Mouse (Mus musculus) testis, adult 2 months (tissue): ENCODE measurements around the gene Tubb3.

ENCODE experiments used
- CTCF ChIP-seq: fragments of 200-500 bp; IDR thresholded peaks from 2 replicates; pipeline ENCODE4 v1.5.1; 2012; ENCODE audit warnings: low read depth, mild to moderate bottlenecking, inconsistent platforms, low read length, moderate library complexity; ENCODE audit not compliant: control insufficient read depth, insufficient read depth, insufficient replicate concordance
- POLR2A ChIP-seq: fragments of 200-500 bp; IDR thresholded peaks from 2 replicates; pipeline ENCODE4 v1.6.1; 2012; ENCODE audit warnings: low read depth, mild to moderate bottlenecking, inconsistent platforms, low read length, moderate library complexity; ENCODE audit not compliant: control insufficient read depth

DNA sequence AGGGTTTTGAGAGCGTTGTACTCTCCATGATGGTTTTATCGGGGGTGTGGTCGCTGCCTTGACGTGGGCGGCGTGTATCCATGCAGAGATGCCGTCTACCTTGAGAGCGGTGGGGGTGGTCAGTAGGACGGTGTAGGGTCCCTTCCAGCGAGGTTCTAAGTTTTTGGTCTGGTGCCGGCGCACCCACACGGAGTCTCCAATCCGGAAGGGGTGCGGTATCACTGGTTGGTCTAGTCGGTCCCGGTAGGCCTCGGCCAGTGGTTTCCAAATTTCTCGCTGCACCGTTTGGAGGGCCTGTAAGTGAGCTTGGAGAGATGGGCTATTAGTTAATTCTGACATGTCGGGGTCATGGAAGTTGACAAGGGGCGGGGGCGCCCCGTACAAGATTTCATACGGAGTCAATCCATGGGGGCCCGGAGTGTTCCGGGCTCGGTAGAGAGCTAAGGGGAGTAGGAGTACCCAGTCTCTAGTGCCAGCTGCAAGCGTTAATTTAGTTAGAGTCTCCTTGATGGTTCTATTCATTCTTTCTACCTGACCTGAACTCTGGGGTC, 17.2 kb downstream of the Tubb3 start:
- no peak for TF ChIP-seq POLR2A
- TF ChIP-seq CTCF: no peak
